Mouse (Mus musculus): ENCODE measurements at regions not wholly inside any gene's neighbourhood (a gene's known extent, or its start where the extent isn't known, plus 50 kb on each side); places are given as distances from the start of the nearest gene placed in this dataset.

- WGBS, result 56% methylated on average over 5 of the region's 5 CpGs
- Histone ChIP-seq H3K36me3 (ENCODE audit: control insufficient read depth, insufficient read depth, low read length) (no peaks in the 10 kb centered on the region), H3K27me3 (replicated peaks; ENCODE audit: control insufficient read depth, insufficient read depth, low read length) (no peaks in the 10 kb centered on the region), H3K27ac (ENCODE audit: low read depth, low read length) (no peak overlapping the region), H3K9me3 (ENCODE audit: control insufficient read depth, low read length) (no peaks in the 10 kb centered on the region), H3K9ac (ENCODE audit: low read depth, low read length) (no peak overlapping the region), H3K4me1 (ENCODE audit: control insufficient read depth, insufficient read depth, low read depth, low read length) (peaks cover 6% of the 10 kb centered on the region), H3K4me3 (ENCODE audit: low read length) (no peak overlapping the region), H3K4me2 (ENCODE audit: low read length) (no peak overlapping the region)
- no peak for ATAC-seq
These were observed 139.7 kb downstream of the Btg1 start for GRCm38 (mm10) chr10:96756355-96757084.

- no peak for ATAC-seq
- H3K4me2 ChIP-seq (ENCODE audit: low read length), result no peak overlapping the region
- peaks cover 6% of the 10 kb centered on the region for H3K4me1 ChIP-seq (ENCODE audit: control insufficient read depth, insufficient read depth, low read depth, low read length)
- no peak overlapping the region for H3K27ac ChIP-seq (ENCODE audit: low read depth, low read length)
- H3K36me3 ChIP-seq (ENCODE audit: control insufficient read depth, insufficient read depth, low read length), result no peaks in the 10 kb centered on the region
- no peaks in the 10 kb centered on the region for H3K27me3 ChIP-seq (replicated peaks; ENCODE audit: control insufficient read depth, insufficient read depth, low read length)
- no peaks in the 10 kb centered on the region for H3K9me3 ChIP-seq (ENCODE audit: control insufficient read depth, low read length)
- no peak overlapping the region for H3K9ac ChIP-seq (ENCODE audit: low read depth, low read length)
- H3K4me3 ChIP-seq (ENCODE audit: low read length), result no peak overlapping the region
- WGBS, result 91% methylated on average over 1 of the region's 1 CpGs
These were observed 140.5 kb downstream of the Btg1 start for GRCm38 (mm10) chr10:96757311-96757710.

DNA sequence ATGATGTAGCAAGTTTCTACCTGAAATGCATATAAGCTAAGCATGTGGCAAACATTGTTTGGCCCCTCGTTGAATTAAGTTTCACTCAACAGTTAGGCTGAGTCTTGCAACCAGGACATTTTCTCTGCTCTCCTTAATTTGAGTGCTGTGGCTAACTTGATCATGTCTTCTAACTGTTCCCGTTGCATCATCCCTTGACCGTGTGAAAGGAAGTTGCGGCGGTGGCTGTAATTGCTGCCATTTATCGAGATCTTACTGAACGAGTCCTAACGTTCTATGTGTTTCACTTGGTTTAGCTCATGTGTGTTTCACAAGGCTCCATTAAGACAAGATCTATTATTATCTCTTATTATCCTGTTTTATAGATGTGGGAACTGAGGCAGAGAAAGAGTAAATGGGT is 144.8 kb downstream of the Btg1 start:
- Histone ChIP-seq H3K4me1 (ENCODE audit: control insufficient read depth, insufficient read depth, low read depth, low read length) (no peaks in the 10 kb centered on the region), H3K9ac (ENCODE audit: low read depth, low read length) (no peak overlapping the region), H3K27me3 (replicated peaks; ENCODE audit: control insufficient read depth, insufficient read depth, low read length) (no peaks in the 10 kb centered on the region), H3K4me2 (ENCODE audit: low read length) (no peak overlapping the region), H3K27ac (ENCODE audit: low read depth, low read length) (no peak overlapping the region), H3K4me3 (ENCODE audit: low read length) (no peak overlapping the region), H3K36me3 (ENCODE audit: control insufficient read depth, insufficient read depth, low read length) (no peaks in the 10 kb centered on the region), H3K9me3 (ENCODE audit: control insufficient read depth, low read length) (no peaks in the 10 kb centered on the region)
- ATAC-seq, result no peak
- 89% methylated on average over 8 of the region's 8 CpGs for WGBS

DNA sequence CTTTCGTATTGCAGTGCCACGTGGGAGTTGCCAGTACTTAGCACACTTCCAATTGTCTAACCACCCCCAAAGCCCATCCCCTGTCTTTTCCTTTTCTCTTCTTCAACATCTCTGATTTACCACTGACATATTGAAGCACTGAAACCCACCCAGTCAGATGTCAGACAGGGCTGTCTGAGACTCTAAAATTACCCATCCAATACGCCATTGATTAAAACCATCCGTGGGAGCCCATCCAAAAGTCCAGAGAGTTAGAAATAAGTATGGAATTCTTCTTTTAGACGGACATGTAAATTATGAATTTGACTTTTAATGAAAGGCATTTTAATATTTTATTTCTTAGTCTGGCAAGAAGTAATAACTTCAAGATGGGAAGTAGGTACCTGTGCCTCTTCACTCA is 148.8 kb downstream of the Btg1 start:
- Histone ChIP-seq H3K9ac (ENCODE audit: low read depth, low read length) (no peak overlapping the region), H3K4me3 (ENCODE audit: low read length) (no peak overlapping the region), H3K36me3 (ENCODE audit: control insufficient read depth, insufficient read depth, low read length) (no peaks in the 10 kb centered on the region), H3K4me2 (ENCODE audit: low read length) (no peak overlapping the region), H3K27me3 (replicated peaks; ENCODE audit: control insufficient read depth, insufficient read depth, low read length) (no peaks in the 10 kb centered on the region), H3K4me1 (ENCODE audit: control insufficient read depth, insufficient read depth, low read depth, low read length) (no peaks in the 10 kb centered on the region), H3K9me3 (ENCODE audit: control insufficient read depth, low read length) (no peaks in the 10 kb centered on the region), H3K27ac (ENCODE audit: low read depth, low read length) (no peak overlapping the region)
- 91% methylated on average over 5 of the region's 5 CpGs for WGBS
- ATAC-seq, result no peak

DNA sequence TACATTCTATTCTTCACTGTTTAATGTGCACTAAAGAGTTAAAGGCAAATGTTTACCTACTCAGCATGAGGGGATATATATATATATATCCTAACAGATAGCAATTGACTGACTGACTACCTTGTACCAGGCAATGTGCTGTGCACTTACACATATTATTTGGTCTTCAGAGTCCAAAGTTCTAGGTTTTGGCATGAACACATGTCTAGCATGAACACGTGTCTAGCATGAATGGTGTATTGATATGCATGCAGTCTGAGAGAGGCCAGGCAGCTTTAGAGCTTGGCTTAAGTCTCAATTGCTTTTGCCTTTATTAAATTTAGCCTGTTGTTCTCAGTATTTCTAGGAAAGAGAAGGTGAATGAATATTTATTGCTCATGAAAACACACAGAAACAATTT is 161.4 kb downstream of the Btg1 start:
- Histone ChIP-seq H3K4me2 (ENCODE audit: low read length) (no peak overlapping the region), H3K9me3 (ENCODE audit: control insufficient read depth, low read length) (no peaks in the 10 kb centered on the region), H3K4me1 (ENCODE audit: control insufficient read depth, insufficient read depth, low read depth, low read length) (no peaks in the 10 kb centered on the region), H3K4me3 (ENCODE audit: low read length) (no peak overlapping the region), H3K27me3 (replicated peaks; ENCODE audit: control insufficient read depth, insufficient read depth, low read length) (no peaks in the 10 kb centered on the region), H3K9ac (ENCODE audit: low read depth, low read length) (no peak overlapping the region), H3K27ac (ENCODE audit: low read depth, low read length) (no peak overlapping the region), H3K36me3 (ENCODE audit: control insufficient read depth, insufficient read depth, low read length) (no peaks in the 10 kb centered on the region)
- ATAC-seq, result no peak
- 86% methylated on average over 1 of the region's 1 CpGs for WGBS

DNA sequence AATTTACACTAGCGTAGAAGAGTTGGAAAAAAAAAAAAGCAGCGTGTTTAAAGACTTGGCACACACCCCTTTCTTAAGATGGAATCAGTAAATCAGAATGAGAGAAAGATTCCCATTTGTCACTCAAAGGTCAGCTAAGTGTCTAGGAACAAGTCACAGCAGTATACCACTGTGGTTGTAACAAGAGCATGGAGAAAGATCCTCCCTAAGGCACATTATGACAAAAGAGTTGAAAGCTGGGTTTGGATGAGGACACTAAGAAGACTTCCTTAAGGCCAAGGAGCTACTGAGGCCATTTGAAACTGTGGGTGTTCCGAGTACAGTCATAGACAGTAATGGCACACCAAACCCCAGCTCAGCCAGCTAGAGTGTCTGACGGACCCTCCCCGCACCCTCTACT is 167.2 kb downstream of the Btg1 start:
- Histone ChIP-seq H3K9me3 (ENCODE audit: control insufficient read depth, low read length) (no peaks in the 10 kb centered on the region), H3K4me1 (ENCODE audit: control insufficient read depth, insufficient read depth, low read depth, low read length) (no peaks in the 10 kb centered on the region), H3K9ac (ENCODE audit: low read depth, low read length) (no peak overlapping the region), H3K27ac (ENCODE audit: low read depth, low read length) (no peak overlapping the region), H3K36me3 (ENCODE audit: control insufficient read depth, insufficient read depth, low read length) (no peaks in the 10 kb centered on the region), H3K27me3 (replicated peaks; ENCODE audit: control insufficient read depth, insufficient read depth, low read length) (no peaks in the 10 kb centered on the region), H3K4me2 (ENCODE audit: low read length) (no peak overlapping the region), H3K4me3 (ENCODE audit: low read length) (no peak overlapping the region)
- no peak for ATAC-seq
- WGBS, result 95% methylated on average over 5 of the region's 5 CpGs

DNA sequence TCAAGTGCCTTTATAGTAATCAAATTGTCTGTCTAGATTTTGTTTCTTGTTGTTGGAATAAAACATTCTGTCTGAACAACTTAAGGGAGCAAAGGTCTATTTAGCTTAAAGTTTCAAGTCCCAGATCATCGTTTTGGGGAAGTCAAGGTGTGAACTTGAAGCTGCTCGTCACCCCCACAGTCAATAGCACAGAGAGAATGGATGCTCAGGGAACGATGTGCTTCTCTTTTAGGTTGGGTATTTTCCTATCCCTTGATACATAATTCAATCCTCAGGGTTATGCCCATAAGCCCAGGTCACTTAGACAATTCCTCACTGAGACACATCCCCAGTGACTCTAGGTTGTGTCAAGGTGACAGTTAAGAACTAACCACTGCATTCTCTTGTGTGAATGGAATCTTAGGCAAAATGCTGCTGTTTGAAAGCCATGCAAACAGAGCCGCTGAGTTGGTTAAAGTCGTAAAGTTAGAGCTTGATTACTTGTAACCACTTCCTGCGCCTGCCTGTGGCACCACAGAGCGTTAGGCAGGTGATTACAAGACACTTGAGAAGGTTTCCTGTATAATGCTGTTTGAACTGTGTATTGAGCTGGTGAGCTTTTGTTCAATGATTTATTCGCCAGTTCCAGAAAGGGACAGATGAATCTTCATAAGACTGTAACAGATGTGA is 170.2 kb downstream of the Btg1 start:
- ATAC-seq, result no peak
- H3K9me3 ChIP-seq (ENCODE audit: control insufficient read depth, low read length), result no peaks in the 10 kb centered on the region
- H3K27me3 ChIP-seq (replicated peaks; ENCODE audit: control insufficient read depth, insufficient read depth, low read length), result no peaks in the 10 kb centered on the region
- H3K27ac ChIP-seq (ENCODE audit: low read depth, low read length), result no peak overlapping the region
- H3K9ac ChIP-seq (ENCODE audit: low read depth, low read length), result no peak overlapping the region
- H3K36me3 ChIP-seq (ENCODE audit: control insufficient read depth, insufficient read depth, low read length), result no peaks in the 10 kb centered on the region
- H3K4me2 ChIP-seq (ENCODE audit: low read length), result no peak overlapping the region
- 85% methylated on average over 8 of the region's 8 CpGs for WGBS
- no peak overlapping the region for H3K4me3 ChIP-seq (ENCODE audit: low read length)
- no peaks in the 10 kb centered on the region for H3K4me1 ChIP-seq (ENCODE audit: control insufficient read depth, insufficient read depth, low read depth, low read length)

DNA sequence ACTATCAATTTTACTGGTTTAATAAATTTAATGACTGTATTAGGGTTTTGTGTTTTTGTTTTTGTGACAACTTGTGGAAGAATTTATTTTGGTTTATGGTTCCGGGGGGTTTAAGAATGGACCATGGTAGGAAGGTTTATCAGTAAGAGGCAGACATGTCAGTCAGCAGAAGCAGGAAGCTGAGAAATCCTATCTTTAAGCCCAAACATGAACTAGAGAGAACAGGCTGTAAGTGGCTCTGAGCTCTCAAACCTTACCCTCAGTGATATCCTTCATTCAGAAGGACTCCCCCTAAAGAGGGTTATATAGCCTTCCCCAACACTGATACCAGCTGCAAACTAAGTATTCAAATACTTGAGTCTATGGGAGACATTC is 170.8 kb downstream of the Btg1 start:
- no peak overlapping the region for H3K4me2 ChIP-seq (ENCODE audit: low read length)
- no peaks in the 10 kb centered on the region for H3K9me3 ChIP-seq (ENCODE audit: control insufficient read depth, low read length)
- no peak for ATAC-seq
- no peak overlapping the region for H3K27ac ChIP-seq (ENCODE audit: low read depth, low read length)
- no peaks in the 10 kb centered on the region for H3K4me1 ChIP-seq (ENCODE audit: control insufficient read depth, insufficient read depth, low read depth, low read length)
- H3K4me3 ChIP-seq (ENCODE audit: low read length), result no peak overlapping the region
- WGBS, result 90% methylated on average over 1 of the region's 1 CpGs
- H3K9ac ChIP-seq (ENCODE audit: low read depth, low read length), result no peak overlapping the region
- H3K27me3 ChIP-seq (replicated peaks; ENCODE audit: control insufficient read depth, insufficient read depth, low read length), result no peaks in the 10 kb centered on the region
- H3K36me3 ChIP-seq (ENCODE audit: control insufficient read depth, insufficient read depth, low read length), result no peaks in the 10 kb centered on the region

GRCm38 (mm10) chr10:96788352-96789016 is 171.7 kb downstream of the Btg1 start:
- Histone ChIP-seq H3K27ac (ENCODE audit: low read depth, low read length) (no peak overlapping the region), H3K9me3 (ENCODE audit: control insufficient read depth, low read length) (no peaks in the 10 kb centered on the region), H3K4me2 (ENCODE audit: low read length) (no peak overlapping the region), H3K4me3 (ENCODE audit: low read length) (no peak overlapping the region), H3K27me3 (replicated peaks; ENCODE audit: control insufficient read depth, insufficient read depth, low read length) (no peaks in the 10 kb centered on the region), H3K9ac (ENCODE audit: low read depth, low read length) (no peak overlapping the region), H3K36me3 (ENCODE audit: control insufficient read depth, insufficient read depth, low read length) (no peaks in the 10 kb centered on the region), H3K4me1 (ENCODE audit: control insufficient read depth, insufficient read depth, low read depth, low read length) (no peaks in the 10 kb centered on the region)
- ATAC-seq, result no peak
- 75% methylated on average over 8 of the region's 8 CpGs for WGBS

Measured in hindbrain, embryonic 16.5 days (tissue).